Mouse (Mus musculus): Measurements from ENCODE around the gene Kcnj8. TPM values are rescaled to one million over a fixed set of nuclear protein-coding genes. Genes with fewer than 3 reads are reported as not detected.
A peak's percentile ranks its signal among the peaks of the same experiment; 100 is the strongest.
"Not testable (repeated sequence)": the region's sequence is repeated elsewhere in the genome, so short reads cannot be mapped to it uniquely, and the experiment has no call there.

The Kcnj8 gene
- total RNA-seq, 2 experiments from 2014 or later, result 1.5 to 2.0 TPM

GRCm38 (mm10) chr6:142548377-142548776 lies 23.0 kb downstream of the Kcnj8 start:
- DNase-seq, result no peak

- no peak for DNase-seq
Measured at GRCm38 (mm10) chr6:142545132-142545531, 26.3 kb downstream of the Kcnj8 start.

GRCm38 (mm10) chr6:142543648-142544047 lies 27.8 kb downstream of the Kcnj8 start:
- DNase-seq, result no peak

- no peak for DNase-seq
Measured at GRCm38 (mm10) chr6:142542800-142543175, 28.6 kb downstream of the Kcnj8 start.

- no peak for DNase-seq
Measured at GRCm38 (mm10) chr6:142542082-142542799, 29.2 kb downstream of the Kcnj8 start.

DNA sequence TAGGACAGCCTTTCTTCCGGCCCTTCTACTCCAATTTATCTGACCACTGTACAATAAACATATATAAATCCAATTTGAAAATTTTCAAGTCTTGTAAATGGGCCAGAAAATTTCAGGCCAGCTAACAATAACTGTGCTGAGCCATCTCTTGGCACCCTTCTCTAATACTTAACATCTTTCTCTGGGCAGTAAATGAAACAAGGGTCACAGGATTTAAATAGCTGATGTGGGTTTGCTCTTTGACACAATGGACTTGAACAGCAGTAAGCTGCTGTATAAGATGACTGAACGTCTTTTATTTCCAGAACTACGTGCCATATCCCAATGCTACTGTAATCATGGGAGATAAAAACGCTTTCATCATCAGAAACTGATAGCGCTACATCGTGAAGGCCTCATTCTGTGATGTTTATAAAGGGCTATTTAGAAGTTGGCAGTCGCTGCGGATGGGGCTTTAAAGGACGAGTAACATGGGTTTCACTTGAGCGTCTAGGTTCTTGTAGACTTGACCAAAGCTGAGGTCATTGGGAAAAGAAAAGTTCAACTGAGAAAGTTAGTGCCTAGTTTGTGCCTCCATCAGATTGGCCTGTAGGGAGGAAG lies 30.8 kb downstream of the Kcnj8 start:
- no peak for DNase-seq

DNA sequence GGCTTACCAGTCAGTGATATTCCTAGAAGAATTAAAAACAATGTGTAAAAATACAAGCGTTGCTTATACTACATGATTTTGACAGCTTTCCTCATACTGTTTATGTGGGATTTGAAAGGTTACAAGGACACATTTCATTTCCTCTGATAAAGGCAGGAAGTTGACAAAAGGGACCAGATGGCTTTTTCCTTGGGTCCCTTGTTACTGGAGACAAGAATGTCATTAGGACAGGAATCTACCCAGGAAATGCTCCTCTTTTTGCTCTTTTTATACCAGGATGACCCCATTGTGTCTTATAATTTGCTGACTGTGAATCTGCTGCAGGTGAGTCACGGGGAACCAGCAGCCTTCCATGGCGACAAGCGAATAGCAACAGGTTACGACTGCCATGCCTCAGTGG lies 31.3 kb downstream of the Kcnj8 start:
- DNase-seq, result no peak

DNA sequence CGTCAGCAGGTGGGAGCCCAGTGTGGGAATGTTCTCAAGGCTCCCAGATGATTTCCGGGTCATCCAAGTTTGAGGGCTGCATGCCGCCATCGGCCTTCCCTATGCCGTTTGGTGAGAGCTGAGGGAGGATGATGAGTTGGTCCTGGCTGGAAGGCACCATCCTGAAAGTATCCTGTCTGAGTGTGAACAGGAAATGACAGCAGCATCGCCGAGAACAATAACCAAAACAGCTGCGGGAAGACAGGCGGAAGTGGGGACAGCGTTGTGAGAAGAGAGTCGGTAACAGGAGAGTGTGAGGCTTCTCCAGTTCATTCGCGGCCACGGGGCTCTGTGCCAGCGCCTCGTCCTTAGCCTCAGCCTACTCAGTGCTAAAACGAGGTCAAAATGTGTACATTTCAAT lies 32.9 kb downstream of the Kcnj8 start:
- DNase-seq, result no peak

- DNase-seq, result no peak
Measured at GRCm38 (mm10) chr6:142533412-142533811, 38.0 kb downstream of the Kcnj8 start.

GRCm38 (mm10) chr6:142532686-142533085 lies 38.7 kb downstream of the Kcnj8 start:
- no peak for DNase-seq

GRCm38 (mm10) chr6:142532141-142532540 lies 39.3 kb downstream of the Kcnj8 start:
- DNase-seq, result no peak

DNA sequence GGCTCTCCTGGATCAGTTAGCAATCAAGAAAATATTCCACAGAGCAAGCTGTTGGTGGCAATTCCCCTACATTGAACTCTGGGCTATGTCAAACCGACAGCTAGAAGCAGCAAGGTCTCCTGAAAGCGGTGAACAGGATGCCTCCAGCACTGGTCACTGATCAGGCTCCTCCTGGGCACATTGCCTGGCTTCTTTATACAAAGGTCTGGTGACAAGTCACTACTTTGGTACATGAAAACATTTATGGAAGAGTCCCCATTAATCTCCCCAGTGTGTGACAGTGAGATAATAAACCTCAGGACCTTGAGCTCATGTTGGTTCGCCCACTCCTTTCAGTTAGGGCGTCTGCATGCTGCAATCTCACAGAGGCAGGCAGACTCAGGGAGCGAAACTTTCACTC lies 41.0 kb downstream of the Kcnj8 start:
- no peak for DNase-seq

DNA sequence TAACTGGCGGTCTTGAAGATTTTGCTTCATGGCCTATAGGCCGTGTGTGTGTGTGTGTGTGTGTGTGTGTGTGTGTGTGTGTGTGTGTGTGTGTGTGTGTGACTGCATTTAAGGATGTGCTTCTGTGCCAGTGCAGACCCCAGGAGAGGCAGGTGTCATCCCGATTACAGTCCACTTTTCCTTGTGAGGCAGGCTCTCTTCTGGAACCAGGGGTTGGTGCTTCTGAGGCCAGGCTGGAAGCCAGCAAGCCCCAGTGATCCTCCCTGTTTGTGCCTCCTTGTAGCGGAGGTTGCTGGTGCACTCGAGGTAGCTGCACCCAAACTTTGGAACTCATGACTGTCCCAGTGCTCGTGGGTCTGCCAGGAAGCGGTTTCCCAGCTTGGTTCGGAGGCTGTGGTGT lies 41.7 kb downstream of the Kcnj8 start:
- DNase-seq, result no peak

- DNase-seq, result no peak
Measured at GRCm38 (mm10) chr6:142527931-142528562, 43.4 kb downstream of the Kcnj8 start.

DNA sequence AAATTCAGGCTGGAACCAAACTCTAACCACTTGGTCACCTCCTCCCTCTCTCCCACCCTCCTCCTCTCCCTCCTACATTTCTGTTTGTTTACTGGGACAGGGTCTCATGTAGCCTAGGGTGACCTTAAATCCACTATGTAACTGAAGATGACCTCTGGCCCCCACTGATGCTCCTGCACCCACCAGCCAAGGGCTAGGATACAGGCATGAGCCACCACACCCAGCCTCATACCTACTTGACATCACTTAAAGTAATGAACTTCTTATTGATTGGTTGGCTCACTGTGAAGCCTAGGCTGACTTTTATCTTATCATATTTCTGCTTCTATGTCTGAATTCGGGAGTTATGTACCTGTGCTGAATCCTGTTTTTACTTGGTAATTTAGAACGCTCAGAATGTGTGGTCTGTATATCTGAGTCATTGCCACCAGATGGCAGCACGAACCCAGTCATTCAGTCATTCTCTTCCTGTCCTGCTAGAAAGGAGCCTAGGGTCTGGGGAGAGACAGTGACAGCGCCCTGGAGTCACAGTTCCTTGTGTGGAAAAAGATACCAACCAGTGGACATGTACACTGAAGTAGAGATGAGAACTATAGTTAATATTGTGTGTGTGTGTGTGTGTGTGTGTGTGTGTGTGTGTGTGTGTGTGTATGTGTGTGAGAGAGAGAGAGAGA lies 46.6 kb downstream of the Kcnj8 start:
- DNase-seq, result peak; percentile 49 to 66

DNA sequence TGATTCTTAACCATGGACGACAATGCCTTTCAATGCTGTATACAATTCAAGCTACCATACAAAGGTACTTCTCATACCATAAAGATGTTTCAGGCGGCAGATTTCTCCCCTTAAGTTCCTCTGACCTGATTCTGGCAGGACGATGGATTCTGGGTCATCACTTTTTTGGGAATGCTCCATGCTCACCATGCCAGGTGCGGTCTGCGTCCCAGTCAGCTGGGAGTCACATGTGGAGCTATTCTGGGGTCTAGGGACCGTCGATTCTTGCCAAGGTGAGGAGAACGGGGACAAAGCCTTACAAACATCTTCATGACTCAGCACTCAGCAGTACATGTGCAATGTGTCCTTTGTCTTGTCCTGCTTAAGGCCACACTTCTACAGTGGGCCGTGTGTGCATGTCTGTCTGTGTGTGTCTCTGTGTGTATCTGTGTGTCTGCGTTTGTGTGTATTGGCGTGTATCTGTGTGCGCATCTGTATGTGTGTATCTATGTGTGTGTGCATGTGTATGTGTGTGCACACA lies 49.8 kb downstream of the Kcnj8 start:
- DNase-seq, result no peak

DNA sequence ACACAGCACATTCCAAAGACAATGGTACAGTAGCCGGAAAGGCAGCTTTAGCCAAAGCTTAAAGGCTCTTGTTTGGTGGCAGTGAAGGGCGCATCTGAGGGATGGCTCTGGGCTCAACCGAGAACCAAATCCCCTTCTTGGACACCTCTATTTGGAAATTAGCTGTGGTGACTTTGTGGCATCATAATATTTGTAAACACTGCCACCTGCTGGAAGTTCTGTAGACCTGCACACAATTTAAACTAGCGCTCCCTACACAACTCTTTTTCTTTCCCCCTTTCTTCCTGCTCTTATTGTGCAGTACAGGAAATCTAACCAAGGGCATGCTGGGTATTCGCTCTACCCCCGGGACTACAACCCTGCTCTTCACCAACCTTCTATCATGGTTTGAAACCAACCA lies 52.3 kb downstream of the Kcnj8 start:
- DNase-seq, result peak in 1 of 2 experiments; percentile 18

GRCm38 (mm10) chr6:142515379-142515778 lies 56.0 kb downstream of the Kcnj8 start:
- DNase-seq, result not testable (repeated sequence)

DNA sequence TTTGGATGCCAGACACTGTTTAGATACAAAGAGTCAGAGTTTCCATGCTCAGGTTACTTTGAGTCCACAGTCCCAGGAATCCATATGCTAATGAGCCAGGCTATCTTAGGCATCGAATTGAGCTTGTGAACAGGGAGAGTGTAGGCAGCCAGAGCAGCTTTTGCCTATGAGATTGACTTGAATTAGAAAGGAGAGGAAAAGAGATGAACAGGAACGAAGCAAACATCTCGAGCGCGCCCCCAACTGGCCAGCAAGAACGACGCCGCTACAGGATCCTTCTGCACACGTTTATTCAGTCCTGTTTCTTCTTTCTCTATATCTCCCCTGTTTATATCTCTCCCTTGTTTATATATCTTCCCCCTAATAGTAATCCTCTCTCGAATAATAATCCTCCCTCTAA lies 56.5 kb downstream of the Kcnj8 start:
- peak; percentile 59 to 63 for DNase-seq

Data from layer of hippocampus, postnatal 36 days (tissue).